Mouse (Mus musculus): ENCODE measurements around the gene Adam34. TPM values are rescaled to one million over a fixed set of nuclear protein-coding genes. Genes with fewer than 3 reads are reported as not detected.
"Not testable (repeated sequence)": the region's sequence is repeated elsewhere in the genome, so short reads cannot be mapped to it uniquely, and the experiment has no call there.

Adam34 gene
- not detected in 2 replicates for polyA plus RNA-seq (2015; fragmentation: Nextera tagmentation; extraction: Ambion mirVana)

GRCm38 (mm10) chr8:43709949-43710348 is at the start of gene Adam34:
Gene Adam34, minus strand, starts transcription at chr8:43710049.
- ATAC-seq (ENCODE audit: insufficient number of reproducible peaks, low FRiP score, low TSS enrichment, low read depth), result no peak
- Histone ChIP-seq H3K9ac (no peak within 1 kb of the TSS), H3K27me3 (no peaks in the 10 kb centered on the region), H3K27ac (no peak within 1 kb of the TSS), H3K4me3 (no peak within 1 kb of the TSS), H3K9me3 (no peaks in the 10 kb centered on the region), H3K4me2 (no peak within 1 kb of the TSS), H3K36me3 (no peaks in the 10 kb centered on the region), H3K4me1 (no peaks in the 10 kb centered on the region)

- no peaks in the 10 kb centered on the region for H3K27me3 ChIP-seq
- ATAC-seq (ENCODE audit: insufficient number of reproducible peaks, low FRiP score, low TSS enrichment, low read depth), result no peak
- H3K4me2 ChIP-seq, result no peak within 1 kb of the TSS
- 86% methylated on average over 3 of the region's 3 CpGs for WGBS
- H3K9ac ChIP-seq, result no peak within 1 kb of the TSS
- H3K36me3 ChIP-seq, result no peaks in the 10 kb centered on the region
- H3K4me3 ChIP-seq, result no peak within 1 kb of the TSS
- H3K9me3 ChIP-seq, result no peaks in the 10 kb centered on the region
- no peak within 1 kb of the TSS for H3K27ac ChIP-seq
- no peaks in the 10 kb centered on the region for H3K4me1 ChIP-seq
Measured at GRCm38 (mm10) chr8:43627176-43627575, 82.7 kb downstream of the Adam34 start, which contains the start of gene Gm5346. Gene Gm5346, minus strand, starts transcription at chr8:43627276.

GRCm38 (mm10) chr8:43616046-43616445 is 93.8 kb downstream of the Adam34 start:
- ATAC-seq (ENCODE audit: insufficient number of reproducible peaks, low FRiP score, low TSS enrichment, low read depth), result no peak
- Histone ChIP-seq H3K9ac (no peak overlapping the region), H3K27me3 (no peaks in the 10 kb centered on the region), H3K4me2 (no peak overlapping the region), H3K9me3 (no peaks in the 10 kb centered on the region), H3K4me1 (no peaks in the 10 kb centered on the region), H3K27ac (no peak overlapping the region), H3K36me3 (no peaks in the 10 kb centered on the region), H3K4me3 (no peak overlapping the region)
- WGBS, result 83% methylated on average over 1 of the region's 1 CpGs

GRCm38 (mm10) chr8:43603657-43604056 is 106.2 kb downstream of the Adam34 start:
- H3K36me3 ChIP-seq, result not testable (repeated sequence)

GRCm38 (mm10) chr8:43603166-43603565 is 106.7 kb downstream of the Adam34 start:
- not testable (repeated sequence) for ATAC-seq (ENCODE audit: insufficient number of reproducible peaks, low FRiP score, low TSS enrichment, low read depth)

More at GRCm38 (mm10) chr8:43603657-43604056, 106.2 kb downstream of the Adam34 start:
- not testable (repeated sequence) for H3K4me1 ChIP-seq; H3K9me3 ChIP-seq; H3K27me3 ChIP-seq; H3K4me2 ChIP-seq; ATAC-seq (ENCODE audit: insufficient number of reproducible peaks, low FRiP score, low TSS enrichment, low read depth); H3K27ac ChIP-seq; H3K4me3 ChIP-seq; H3K9ac ChIP-seq
- WGBS, result 79% methylated on average over 13 of the region's 13 CpGs

More at GRCm38 (mm10) chr8:43603166-43603565, 106.7 kb downstream of the Adam34 start:
- not testable (repeated sequence) for H3K4me3 ChIP-seq, H3K9ac ChIP-seq, H3K4me1 ChIP-seq, H3K36me3 ChIP-seq, H3K9me3 ChIP-seq, H3K4me2 ChIP-seq, H3K27ac ChIP-seq, H3K27me3 ChIP-seq
- WGBS, result 95% methylated on average over 15 of the region's 15 CpGs

Other genes starting within 250 kb of the Adam34 start
- gene Adam26b, start 181.9 kb downstream of the Adam34 start, polyA plus RNA-seq (2015; fragmentation: Nextera tagmentation; extraction: Ambion mirVana), result not detected in 2 replicates
- not detected in 2 replicates for gene Adam26a, start 133.3 kb downstream of the Adam34 start, polyA plus RNA-seq (2015; fragmentation: Nextera tagmentation; extraction: Ambion mirVana)
- not detected in 2 replicates for gene Gm5346, start 82.8 kb downstream of the Adam34 start, polyA plus RNA-seq (2015; fragmentation: Nextera tagmentation; extraction: Ambion mirVana)